Mouse (Mus musculus) kidney, embryonic 14.5 days (tissue): Measurements from ENCODE around the gene Tmem192. TPM values are rescaled to one million over a fixed set of nuclear protein-coding genes. Genes with fewer than 3 reads are reported as not detected.
A peak's percentile ranks its signal among the peaks of the same experiment; 100 is the strongest.

Experiments
- ATAC-seq: fragments of 200-750 bp; cut with Nextera tagmentation; 2 replicates; pipeline ENCODE4 v1.8.0; 2017; ENCODE audit warnings: moderate number of reproducible peaks, mild to moderate bottlenecking, moderate TSS enrichment, moderate library complexity; ENCODE audit not compliant: low FRiP score, low TSS enrichment
- H3K27ac ChIP-seq: fragments of 300-500 bp; sonication (generic); 2 replicates; pipeline ENCODE4 v1.5.1; 2014; ENCODE audit warnings: low read depth, mild to moderate bottlenecking, low read length, moderate library complexity, mixed read lengths
- H3K27me3 ChIP-seq: fragments of 300-500 bp; sonication (generic); 2 replicates; pipeline ENCODE4 v1.6.1; 2014; ENCODE audit warnings: mild to moderate bottlenecking, low read length; ENCODE audit not compliant: control insufficient read depth, insufficient read depth
- H3K36me3 ChIP-seq: fragments of 300-500 bp; sonication (generic); 2 replicates; pipeline ENCODE4 v1.6.1; 2014; ENCODE audit warnings: low read length, mixed read lengths; ENCODE audit not compliant: control insufficient read depth, insufficient read depth
- H3K4me1 ChIP-seq: fragments of 300-500 bp; sonication (generic); 2 replicates; pipeline ENCODE4 v1.6.1; 2014; ENCODE audit warnings: low read length, mixed read lengths; ENCODE audit not compliant: control insufficient read depth, insufficient read depth
- H3K4me2 ChIP-seq: fragments of 300-500 bp; sonication (generic); replicated peaks from 2 replicates; pipeline ENCODE4 v1.6.1; 2014; ENCODE audit warnings: low read depth, mild to moderate bottlenecking, low read length
- H3K4me3 ChIP-seq: fragments of 300-500 bp; sonication (generic); 2 replicates; pipeline ENCODE4 v1.5.1; 2014; ENCODE audit warnings: mild to moderate bottlenecking, low read length
- H3K9ac ChIP-seq: fragments of 300-500 bp; sonication (generic); 2 replicates; pipeline ENCODE4 v1.6.1; 2014; ENCODE audit warnings: low read depth, mild to moderate bottlenecking, low read length, moderate library complexity
- H3K9me3 ChIP-seq: fragments of 300-500 bp; sonication (generic); 2 replicates; pipeline ENCODE4 v1.6.1; 2016; ENCODE audit warnings: low read length; ENCODE audit not compliant: control insufficient read depth
- WGBS: fragments of 180-500 bp; shearing (Covaris S2); extraction: QIAGEN DNeasy Blood & Tissue Kit; methylation state at CpG from one replicate; pipeline ENCODE4 v1.1.7; 2014; 5-methylcytosine and 5-hydroxymethylcytosine counted together
- polyA plus RNA-seq: library from polyadenylated mRNA; unstranded; fragments of >200 nt; fragmentation: Nextera tagmentation; extraction: Ambion mirVana; gene quantifications from 2 replicates; pipeline ENCODE4 v1.2.1, GENCODE M21; 2014

The Tmem192 gene
- 30.1 and 31.1 TPM in 2 replicates for polyA plus RNA-seq

GRCm38 (mm10) chr8:64946820-64947697 is at the start of gene Tmem192:
Gene Tmem192 (plus strand): TSS chr8:64947185.
- Histone ChIP-seq H3K27ac (peak within 1 kb of the TSS; percentile 42; the same call in 1 of the 2 replicates), H3K36me3 (no peaks in the 10 kb centered on the region), H3K9me3 (no peaks in the 10 kb centered on the region), H3K4me2 (peak within 1 kb of the TSS; percentile 60), H3K9ac (peak within 1 kb of the TSS; percentile 72), H3K4me1 (no peaks in the 10 kb centered on the region), H3K27me3 (0 out of 2 replicates have a peak, but pooled peaks cover 3% of the 10 kb centered on the region), H3K4me3 (peak within 1 kb of the TSS; percentile 76)
- 2% methylated on average over 70 of the region's 73 CpGs for whole genome bisulfite sequencing
- peak; percentile 97 for ATAC-seq

DNA sequence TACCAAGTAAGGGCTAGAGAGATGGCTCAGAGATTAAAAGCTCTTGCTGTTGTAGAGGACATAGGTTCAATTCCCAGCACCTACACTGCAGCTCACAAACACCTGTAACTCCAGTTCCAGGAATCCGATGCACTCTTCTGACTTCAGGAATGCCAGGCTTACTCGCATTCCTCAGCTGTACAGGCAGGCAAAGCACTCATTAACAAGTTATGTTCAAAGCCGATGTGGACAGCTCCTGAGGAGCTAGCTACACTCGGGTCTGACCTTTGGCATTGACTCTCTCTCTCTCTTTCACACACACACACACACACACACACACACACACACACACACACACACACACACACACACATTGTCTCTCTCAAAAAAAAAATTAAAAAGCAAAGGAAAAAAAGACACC is 48.3 kb upstream of the Tmem192 start:
- 31% methylated on average over 4 of the region's 4 CpGs for WGBS
- H3K27me3 ChIP-seq, result no peaks in the 10 kb centered on the region
- no peak overlapping the region for H3K4me3 ChIP-seq
- H3K9ac ChIP-seq, result no peak overlapping the region
- H3K4me1 ChIP-seq, result no peaks in the 10 kb centered on the region
- no peaks in the 10 kb centered on the region for H3K36me3 ChIP-seq
- H3K27ac ChIP-seq, result no peak overlapping the region
- H3K4me2 ChIP-seq, result no peak overlapping the region
- H3K9me3 ChIP-seq, result no peaks in the 10 kb centered on the region
- peak; percentile 62; the same call in 1 of the 2 replicates for ATAC-seq

DNA sequence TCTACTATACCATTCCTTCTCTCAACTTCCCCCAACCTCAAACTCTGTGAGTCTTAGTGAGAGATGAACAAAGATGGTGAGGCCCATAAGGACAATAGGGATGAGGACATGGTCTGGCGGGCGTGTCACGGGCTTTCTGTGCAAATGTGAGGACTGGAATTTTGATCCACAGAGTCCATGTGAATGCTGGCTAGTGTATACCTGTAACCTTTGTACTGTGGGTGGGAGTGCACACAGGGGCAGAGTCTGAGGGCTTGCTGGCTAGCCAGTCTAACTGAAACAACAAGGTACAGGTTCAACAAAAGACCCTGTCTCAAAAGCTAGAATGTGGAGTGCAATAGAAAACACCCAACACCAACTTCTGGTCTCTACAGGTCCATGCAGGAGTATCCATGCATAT is 46.3 kb upstream of the Tmem192 start:
- Histone ChIP-seq H3K4me2 (no peak overlapping the region), H3K27me3 (no peaks in the 10 kb centered on the region), H3K27ac (no peak overlapping the region), H3K4me1 (no peaks in the 10 kb centered on the region), H3K9me3 (no peaks in the 10 kb centered on the region), H3K9ac (no peak overlapping the region), H3K36me3 (no peaks in the 10 kb centered on the region), H3K4me3 (no peak overlapping the region)
- 98% methylated on average over 3 of the region's 3 CpGs for WGBS
- no peak for ATAC-seq

DNA sequence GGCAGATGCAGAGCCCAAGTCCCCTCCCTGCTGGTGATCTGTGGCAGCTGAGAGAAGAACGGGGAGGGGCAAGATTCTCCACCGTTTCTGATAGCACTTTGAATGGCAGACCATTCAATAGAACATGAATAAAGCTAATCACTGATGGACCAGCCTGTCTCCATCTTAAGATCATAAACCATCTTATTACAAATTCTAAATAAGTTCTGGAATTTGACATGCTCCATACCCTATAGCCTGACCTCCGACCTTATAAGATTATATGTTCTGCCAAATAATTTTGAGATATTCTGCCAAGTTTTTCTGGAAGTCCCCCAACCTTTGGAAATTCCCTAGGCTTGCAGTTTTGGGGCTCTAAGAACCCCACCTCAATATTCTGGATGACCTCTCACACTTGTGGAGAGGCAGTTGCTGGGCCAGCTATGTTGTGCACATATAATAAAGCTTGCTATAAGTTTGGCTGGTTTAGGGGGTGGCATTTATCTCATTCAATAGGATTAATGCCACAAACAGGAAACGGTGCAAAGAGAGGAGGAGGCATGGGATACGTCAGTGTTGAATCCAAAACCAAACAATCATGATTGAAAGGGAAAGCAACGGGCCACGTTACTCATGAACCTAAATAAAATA is 45.3 kb upstream of the Tmem192 start:
- Histone ChIP-seq H3K27me3 (no peaks in the 10 kb centered on the region), H3K4me2 (no peak overlapping the region), H3K9ac (no peak overlapping the region), H3K9me3 (no peaks in the 10 kb centered on the region), H3K27ac (no peak overlapping the region), H3K4me1 (no peaks in the 10 kb centered on the region), H3K36me3 (no peaks in the 10 kb centered on the region), H3K4me3 (no peak overlapping the region)
- WGBS, result 44% methylated on average over 7 of the region's 7 CpGs
- no peak for ATAC-seq

DNA sequence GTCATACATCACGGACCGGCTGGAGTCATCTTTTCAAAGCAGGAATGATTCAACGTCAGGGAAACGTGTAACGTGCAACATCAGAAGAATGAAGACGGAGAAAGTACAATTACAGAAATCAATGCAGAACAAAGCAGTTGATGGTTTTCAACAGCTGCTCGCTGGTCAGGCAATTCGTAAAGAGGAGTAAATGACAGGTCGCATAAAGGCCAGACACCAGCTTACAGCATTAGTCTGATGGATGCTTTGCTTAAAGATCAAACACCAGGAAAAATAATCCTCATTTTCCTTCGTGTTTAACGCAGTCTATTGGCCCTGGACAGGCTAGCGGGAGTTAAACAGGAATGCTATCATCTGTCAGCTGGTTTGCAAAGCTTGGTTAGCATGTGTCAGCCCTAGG is 44.8 kb upstream of the Tmem192 start:
- Histone ChIP-seq H3K9me3 (no peaks in the 10 kb centered on the region), H3K4me2 (no peak overlapping the region), H3K9ac (no peak overlapping the region), H3K4me1 (no peaks in the 10 kb centered on the region), H3K27me3 (no peaks in the 10 kb centered on the region), H3K4me3 (no peak overlapping the region), H3K27ac (no peak overlapping the region), H3K36me3 (no peaks in the 10 kb centered on the region)
- no peak for ATAC-seq
- 58% methylated on average over 12 of the region's 12 CpGs for WGBS

DNA sequence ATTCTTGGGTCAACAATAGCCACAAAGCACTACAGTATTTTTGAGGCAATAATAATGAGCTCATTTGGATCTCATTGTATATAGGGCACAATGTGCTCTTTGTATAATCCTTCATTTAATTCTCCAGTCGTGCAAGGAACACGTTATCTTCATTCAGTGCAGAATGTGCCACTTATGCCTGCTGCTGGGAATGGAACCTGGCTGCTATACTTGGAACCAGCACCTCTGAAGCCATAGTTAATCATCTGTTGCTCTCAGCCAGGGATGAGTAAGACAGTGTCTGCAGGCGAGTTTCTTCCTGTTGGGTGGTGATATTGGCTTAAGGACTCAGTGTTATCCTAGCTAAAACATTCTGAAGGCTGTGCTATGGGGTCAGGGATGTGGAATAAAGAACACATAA is 43.2 kb upstream of the Tmem192 start:
- Histone ChIP-seq H3K4me2 (no peak overlapping the region), H3K27me3 (no peaks in the 10 kb centered on the region), H3K9ac (no peak overlapping the region), H3K4me1 (no peaks in the 10 kb centered on the region), H3K9me3 (no peaks in the 10 kb centered on the region), H3K27ac (no peak overlapping the region), H3K36me3 (no peaks in the 10 kb centered on the region), H3K4me3 (no peak overlapping the region)
- no peak for ATAC-seq
- WGBS, result 76% methylated on average over 3 of the region's 3 CpGs

- no peak overlapping the region for H3K4me3 ChIP-seq
- no peak overlapping the region for H3K27ac ChIP-seq
- H3K9ac ChIP-seq, result no peak overlapping the region
- no peak overlapping the region for H3K4me2 ChIP-seq
- no peak for ATAC-seq
- H3K9me3 ChIP-seq, result no peaks in the 10 kb centered on the region
- no peaks in the 10 kb centered on the region for H3K27me3 ChIP-seq
- H3K4me1 ChIP-seq, result no peaks in the 10 kb centered on the region
- 96% methylated on average over 2 of the region's 2 CpGs for WGBS
- no peaks in the 10 kb centered on the region for H3K36me3 ChIP-seq
These were observed 37.0 kb upstream of the Tmem192 start for GRCm38 (mm10) chr8:64910026-64910425.

DNA sequence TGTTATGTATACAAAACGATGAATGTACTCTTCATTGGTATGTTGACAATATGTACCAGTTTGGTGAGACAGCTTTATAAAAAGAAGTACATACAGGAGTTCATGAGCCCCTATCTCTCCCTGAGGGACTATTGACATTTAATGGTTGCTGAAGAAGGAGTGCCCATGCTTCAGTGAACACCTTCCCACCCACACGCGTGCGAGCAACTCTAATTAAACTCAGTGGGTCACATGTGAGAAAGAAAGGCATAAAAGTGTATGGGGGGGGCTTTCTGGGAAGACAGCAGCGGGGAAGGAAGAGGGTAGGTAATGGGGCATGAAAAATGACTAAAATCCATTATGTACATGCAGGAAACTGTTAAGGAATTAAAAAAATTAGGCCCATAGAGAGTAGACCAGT is 30.2 kb upstream of the Tmem192 start:
- Histone ChIP-seq H3K4me2 (no peak overlapping the region), H3K4me1 (0 out of 2 replicates have a peak, but pooled peaks cover 3% of the 10 kb centered on the region), H3K9ac (no peak overlapping the region), H3K27ac (no peak overlapping the region), H3K9me3 (no peaks in the 10 kb centered on the region), H3K27me3 (no peaks in the 10 kb centered on the region), H3K36me3 (no peaks in the 10 kb centered on the region), H3K4me3 (no peak overlapping the region)
- ATAC-seq, result 0 out of 2 replicates have a peak, but pooled peaks have one; percentile 18
- 51% methylated on average over 5 of the region's 5 CpGs for WGBS

GRCm38 (mm10) chr8:64923329-64923728 is 23.7 kb upstream of the Tmem192 start:
- Histone ChIP-seq H3K4me1 (0 out of 2 replicates have a peak, but pooled peaks cover 3% of the 10 kb centered on the region), H3K4me2 (no peak overlapping the region), H3K9me3 (no peaks in the 10 kb centered on the region), H3K9ac (no peak overlapping the region), H3K4me3 (no peak overlapping the region), H3K27me3 (no peaks in the 10 kb centered on the region), H3K27ac (no peak overlapping the region), H3K36me3 (no peaks in the 10 kb centered on the region)
- no peak for ATAC-seq
- WGBS, result 79% methylated on average over 3 of the region's 3 CpGs
